Mouse (Mus musculus) embryonic facial prominence, embryonic 10.5 days (tissue): ENCODE results near the gene Krt83. TPM values are rescaled to one million over a fixed set of nuclear protein-coding genes. Genes with fewer than 3 reads are reported as not detected.

Source experiments
- DNase-seq: peaks from one replicate; pipeline ENCODE4 v3.0.0-alpha.2; 2017; ENCODE audit warnings: low spot score
- H3K27ac ChIP-seq: fragments of 300-500 bp; sonication (generic); replicated peaks from 2 replicates; pipeline ENCODE4 v1.5.1; 2016; ENCODE audit warnings: mild to moderate bottlenecking
- H3K27me3 ChIP-seq: fragments of 300-500 bp; sonication (generic); replicated peaks from 2 replicates; pipeline ENCODE4 v1.6.1; 2016; ENCODE audit warnings: low read depth, mild to moderate bottlenecking; ENCODE audit not compliant: poor library complexity, severe bottlenecking
- H3K36me3 ChIP-seq: fragments of 300-500 bp; sonication (generic); replicated peaks from 2 replicates; pipeline ENCODE4 v1.6.1; 2016; ENCODE audit warnings: mild to moderate bottlenecking, moderate library complexity
- H3K4me1 ChIP-seq: fragments of 300-500 bp; sonication (generic); 2 replicates; pipeline ENCODE4 v1.6.1; 2016
- H3K4me3 ChIP-seq: fragments of 300-500 bp; sonication (generic); 2 replicates; pipeline ENCODE4 v1.5.1; 2016; ENCODE audit warnings: mild to moderate bottlenecking, moderate library complexity
- H3K9me3 ChIP-seq: fragments of 300-500 bp; sonication (generic); 2 replicates; pipeline ENCODE4 v1.6.1; 2016; ENCODE audit warnings: mild to moderate bottlenecking
- WGBS: fragments of 180-500 bp; shearing (Covaris S2); methylation state at CpG from one replicate; pipeline ENCODE4 v1.1.7; 2016; 5-methylcytosine and 5-hydroxymethylcytosine counted together
- polyA plus RNA-seq: library from polyadenylated mRNA; unstranded; fragments of >200 nt; fragmentation: Nextera tagmentation; extraction: Ambion mirVana; gene quantifications from 2 replicates; pipeline ENCODE4 v1.2.1, GENCODE M21; 2016

Gene Krt83
- polyA plus RNA-seq, 1 experiment from 2014 or later = not detected

DNA sequence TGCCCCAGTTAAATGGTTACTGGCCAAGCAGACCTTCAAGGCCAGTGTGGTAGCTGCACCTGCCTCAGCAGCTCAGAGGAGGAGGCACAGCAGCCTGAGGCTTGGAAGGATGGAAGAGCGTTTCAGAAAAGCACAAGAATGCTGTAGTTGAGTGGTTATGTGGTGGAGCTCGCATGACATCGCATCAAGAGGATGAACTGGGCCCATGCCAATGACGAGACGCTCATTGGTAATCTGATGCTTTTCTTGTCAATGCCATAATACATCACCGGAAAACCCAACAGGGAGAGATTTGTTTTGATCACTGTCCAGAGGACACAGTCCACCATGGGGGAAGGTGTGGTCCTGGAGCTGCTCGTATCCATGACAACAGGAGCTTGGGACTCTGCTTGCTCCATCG, 4.0 kb upstream of the Krt83 start:
- Histone ChIP-seq H3K4me3 (no peak overlapping the region), H3K27me3 (no peaks in the 10 kb centered on the region), H3K27ac (no peak overlapping the region), H3K36me3 (no peaks in the 10 kb centered on the region), H3K4me1 (peaks cover 6% of the 10 kb centered on the region; the same call in 1 of the 2 replicates), H3K9me3 (no peaks in the 10 kb centered on the region)
- DNase-seq = no peak
- WGBS = 88% methylated on average over 8 of the region's 8 CpGs

DNA sequence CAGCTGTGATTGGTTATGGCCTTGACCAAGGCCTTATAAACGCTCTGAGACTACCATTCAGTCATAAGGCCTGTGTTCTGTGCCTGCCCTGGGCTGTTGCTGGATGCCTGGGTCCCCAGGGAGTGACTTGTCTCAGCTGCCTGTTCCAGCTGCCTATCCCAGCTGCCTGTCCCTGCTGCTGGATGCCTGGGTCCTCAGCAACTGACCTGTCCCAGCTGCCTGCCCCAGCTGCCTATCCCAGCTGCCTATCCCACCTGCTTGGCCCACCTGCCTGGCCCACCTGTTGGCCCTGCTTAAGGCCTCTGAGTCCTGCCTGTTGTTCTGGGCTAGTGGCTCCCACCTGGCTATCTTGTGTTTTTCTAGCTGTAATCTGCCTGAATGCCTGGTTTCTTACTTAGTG, 2.9 kb upstream of the Krt83 start:
- no peak for DNase-seq
- Histone ChIP-seq H3K4me3 (no peak overlapping the region), H3K27ac (no peak overlapping the region), H3K9me3 (no peaks in the 10 kb centered on the region), H3K36me3 (no peaks in the 10 kb centered on the region), H3K4me1 (peaks cover 6% of the 10 kb centered on the region; the same call in 1 of the 2 replicates), H3K27me3 (no peaks in the 10 kb centered on the region)
- WGBS = 55% methylated on average over 1 of the region's 1 CpGs

DNA sequence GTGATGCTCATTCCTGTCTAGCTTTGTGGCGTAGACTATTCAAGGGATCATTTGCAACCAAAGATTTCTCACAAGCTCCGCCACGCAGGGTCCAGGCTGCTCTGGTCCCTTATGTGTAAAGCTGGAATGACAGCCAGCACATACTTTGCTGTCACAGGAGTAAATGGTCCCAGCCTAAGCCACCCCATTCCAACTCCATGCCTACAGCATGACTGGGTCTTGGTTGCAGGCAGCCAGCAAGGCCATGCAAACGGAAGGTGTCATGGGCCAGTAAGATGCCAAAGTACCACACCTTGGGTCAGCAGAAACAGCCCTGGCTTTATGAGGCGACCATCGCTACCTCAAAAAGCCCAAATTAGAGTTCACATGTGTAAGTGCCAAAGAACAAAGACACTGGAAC, 2.4 kb upstream of the Krt83 start:
- H3K27me3 ChIP-seq = no peaks in the 10 kb centered on the region
- H3K36me3 ChIP-seq = no peaks in the 10 kb centered on the region
- no peaks in the 10 kb centered on the region for H3K9me3 ChIP-seq
- no peak overlapping the region for H3K4me3 ChIP-seq
- no peak for DNase-seq
- no peak overlapping the region for H3K27ac ChIP-seq
- peaks cover 6% of the 10 kb centered on the region; the same call in 1 of the 2 replicates for H3K4me1 ChIP-seq
- WGBS = 90% methylated on average over 6 of the region's 6 CpGs

DNA sequence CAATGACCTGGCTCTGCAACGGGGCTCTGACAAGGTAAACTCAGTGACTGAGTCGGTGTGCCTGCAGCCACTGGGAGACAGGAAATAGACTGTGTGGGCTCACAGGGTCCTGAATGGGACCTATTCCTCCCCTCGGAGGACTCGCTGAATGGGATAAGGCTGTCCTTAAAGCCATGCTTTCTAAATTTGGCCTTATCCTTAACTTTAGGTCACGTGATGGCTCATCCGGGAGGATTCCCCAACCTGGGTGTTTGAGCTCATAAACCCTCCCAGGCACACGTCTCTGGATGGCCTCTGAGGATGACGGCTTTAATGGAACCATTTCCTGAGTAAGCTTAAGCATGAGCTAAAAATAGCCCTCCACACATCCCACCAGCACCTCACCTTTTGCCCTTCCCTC, 1.4 kb upstream of the Krt83 start:
- Histone ChIP-seq H3K4me1 (peaks cover 6% of the 10 kb centered on the region; the same call in 1 of the 2 replicates), H3K4me3 (no peak overlapping the region), H3K27ac (no peak overlapping the region), H3K9me3 (no peaks in the 10 kb centered on the region), H3K36me3 (no peaks in the 10 kb centered on the region), H3K27me3 (no peaks in the 10 kb centered on the region)
- WGBS = 66% methylated on average over 8 of the region's 8 CpGs
- DNase-seq = no peak

DNA sequence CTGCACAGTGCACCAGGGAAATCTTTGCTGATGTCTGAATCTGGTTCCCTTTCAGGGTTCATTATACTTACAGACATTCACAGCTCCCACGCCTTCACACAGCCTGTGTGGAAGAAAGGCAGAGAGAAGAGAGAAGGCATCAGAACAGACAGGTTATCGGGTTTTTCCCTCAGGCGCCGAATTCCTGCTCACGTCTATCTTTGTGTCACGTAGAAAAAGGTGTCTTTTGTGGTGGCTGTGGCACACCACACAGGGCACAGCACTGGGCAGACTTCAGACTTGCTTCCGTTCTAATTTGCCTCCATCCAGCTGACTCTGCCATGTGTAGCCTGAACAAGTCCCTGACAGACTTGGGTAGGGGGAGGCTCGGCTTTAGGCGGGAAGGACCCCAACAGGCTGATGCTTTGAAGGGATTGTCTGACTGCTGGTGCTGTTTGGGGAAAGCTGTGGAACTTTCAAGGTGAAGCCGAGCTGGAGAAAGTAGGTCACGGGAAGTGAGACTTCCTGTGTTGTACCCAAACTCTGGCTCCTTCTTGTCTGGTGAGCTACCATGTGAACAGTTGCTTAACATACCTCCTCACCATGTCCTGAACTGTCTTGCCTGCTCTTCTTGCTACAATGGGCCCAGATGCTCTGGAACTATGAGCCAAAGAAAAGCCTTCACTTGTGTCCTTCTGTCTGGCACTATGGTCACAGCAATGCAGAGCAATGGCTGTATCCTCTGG, 5.2 kb downstream of the Krt83 start:
- no peaks in the 10 kb centered on the region for H3K36me3 ChIP-seq
- peaks cover 11% of the 10 kb centered on the region; the same call in 1 of the 2 replicates for H3K4me1 ChIP-seq
- no peak for DNase-seq
- no peaks in the 10 kb centered on the region for H3K9me3 ChIP-seq
- WGBS = 77% methylated on average over 11 of the region's 11 CpGs
- peaks cover 4% of the 10 kb centered on the region; the same call in 1 of the 2 replicates for H3K27me3 ChIP-seq
- no peak overlapping the region for H3K4me3 ChIP-seq
- no peak overlapping the region for H3K27ac ChIP-seq

DNA sequence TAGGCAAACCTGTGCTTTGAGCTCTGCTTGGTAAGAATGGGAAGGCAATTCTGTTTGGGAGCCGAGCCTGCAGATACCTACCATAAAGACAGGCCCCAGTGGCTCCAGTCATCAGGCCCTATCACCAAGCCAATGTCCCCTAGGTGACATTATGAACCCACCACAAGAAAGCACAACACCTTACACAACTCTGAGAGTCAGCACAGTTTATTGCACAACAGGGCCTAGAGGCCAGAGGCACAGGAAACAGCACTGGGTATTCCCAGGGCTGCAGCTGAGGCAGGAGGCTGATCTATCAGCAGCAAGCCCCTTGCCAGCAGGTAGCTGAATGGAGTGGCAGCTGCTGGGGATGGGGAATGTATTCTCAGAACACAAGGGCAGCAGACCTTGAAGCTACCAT, 6.4 kb downstream of the Krt83 start:
- no peak overlapping the region for H3K4me3 ChIP-seq
- no peaks in the 10 kb centered on the region for H3K36me3 ChIP-seq
- WGBS = 86% methylated on average over 1 of the region's 1 CpGs
- peaks cover 11% of the 10 kb centered on the region for H3K27me3 ChIP-seq
- peaks cover 11% of the 10 kb centered on the region; the same call in 1 of the 2 replicates for H3K4me1 ChIP-seq
- peak overlapping the region; percentile 15; the same call in 1 of the 2 replicates for H3K27ac ChIP-seq
- no peaks in the 10 kb centered on the region for H3K9me3 ChIP-seq
- DNase-seq = no peak

DNA sequence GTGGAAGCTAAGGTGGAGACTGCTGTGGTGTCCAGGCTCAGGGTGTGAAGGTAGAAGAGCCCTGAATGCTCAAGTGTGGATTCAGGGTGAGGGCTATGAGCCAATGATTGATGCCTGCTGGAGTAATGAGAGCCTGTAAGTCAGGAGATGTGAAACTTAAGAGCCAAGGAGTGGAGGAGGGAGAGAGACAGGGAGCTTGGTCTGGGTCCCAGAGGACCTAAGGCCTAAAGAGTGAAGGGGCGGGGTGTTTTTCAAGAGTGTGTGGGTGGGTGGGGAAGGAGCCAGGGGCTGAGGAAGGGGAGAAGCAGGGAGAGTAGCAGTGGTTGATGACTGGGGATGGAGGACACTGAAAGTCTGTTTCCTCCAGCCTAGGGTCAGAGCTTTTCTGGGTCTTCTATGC, 7.7 kb downstream of the Krt83 start:
- H3K9me3 ChIP-seq = no peaks in the 10 kb centered on the region
- DNase-seq = no peak
- 86% methylated on average over 1 of the region's 1 CpGs for WGBS
- H3K27ac ChIP-seq = no peak overlapping the region
- peaks cover 22% of the 10 kb centered on the region for H3K4me1 ChIP-seq
- peaks cover 24% of the 10 kb centered on the region for H3K27me3 ChIP-seq
- no peak overlapping the region for H3K4me3 ChIP-seq
- H3K36me3 ChIP-seq = no peaks in the 10 kb centered on the region

DNA sequence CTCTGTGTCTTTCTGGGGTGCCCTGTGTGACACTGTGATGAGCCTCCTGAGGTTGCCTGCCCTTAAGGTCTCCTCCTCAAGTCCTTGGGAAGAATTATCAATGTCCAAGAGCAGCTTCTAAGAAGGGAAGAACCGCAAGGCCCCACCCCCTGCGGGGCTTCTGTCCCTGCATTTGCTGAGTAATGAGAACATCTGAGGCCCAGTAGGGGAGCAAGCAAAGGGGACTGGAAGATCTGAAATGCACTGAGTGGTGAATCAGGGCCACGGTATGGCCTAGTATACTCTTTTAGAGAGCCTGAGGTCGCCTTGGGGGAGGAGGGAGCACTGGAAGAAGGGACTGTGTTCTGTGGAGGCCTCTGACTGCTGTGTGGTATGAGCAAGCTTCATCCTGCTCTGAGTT, 9.3 kb downstream of the Krt83 start:
- 42% methylated on average over 4 of the region's 4 CpGs for WGBS

DNA sequence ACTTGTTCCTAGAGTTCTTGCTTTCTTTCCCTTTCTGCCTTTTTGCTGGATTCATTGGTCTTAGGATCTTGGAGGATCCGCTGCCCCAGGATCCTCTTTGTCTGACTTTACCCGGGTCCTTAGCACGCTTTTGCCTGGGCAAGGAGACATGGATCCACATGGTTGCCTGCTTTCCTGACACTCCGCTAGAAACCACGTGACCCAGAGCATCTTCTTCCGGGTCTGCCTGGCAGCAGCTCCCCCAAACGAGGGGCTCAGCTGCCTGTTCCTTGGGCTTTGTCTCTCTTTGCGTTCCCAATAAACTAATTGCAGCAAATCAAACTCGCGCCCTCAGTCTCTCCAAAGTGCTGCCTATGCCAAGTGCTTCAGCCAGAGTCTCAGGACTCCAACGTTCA, 11.6 kb downstream of the Krt83 start:
- DNase-seq = peak; percentile 21
- Histone ChIP-seq H3K4me3 (peak overlapping the region; percentile 51), H3K27ac (peak overlapping the region; percentile 57; the same call in 1 of the 2 replicates), H3K4me1 (peaks cover 22% of the 10 kb centered on the region), H3K9me3 (no peaks in the 10 kb centered on the region), H3K36me3 (no peaks in the 10 kb centered on the region), H3K27me3 (peaks cover 38% of the 10 kb centered on the region)
- 36% methylated on average over 11 of the region's 11 CpGs for WGBS

More for the DNA sequence above, 9.3 kb downstream of the Krt83 start:
- Histone ChIP-seq H3K27ac (no peak overlapping the region), H3K27me3 (peaks cover 36% of the 10 kb centered on the region), H3K4me1 (peaks cover 22% of the 10 kb centered on the region), H3K4me3 (no peak overlapping the region), H3K36me3 (no peaks in the 10 kb centered on the region), H3K9me3 (no peaks in the 10 kb centered on the region)
- no peak for DNase-seq

DNA sequence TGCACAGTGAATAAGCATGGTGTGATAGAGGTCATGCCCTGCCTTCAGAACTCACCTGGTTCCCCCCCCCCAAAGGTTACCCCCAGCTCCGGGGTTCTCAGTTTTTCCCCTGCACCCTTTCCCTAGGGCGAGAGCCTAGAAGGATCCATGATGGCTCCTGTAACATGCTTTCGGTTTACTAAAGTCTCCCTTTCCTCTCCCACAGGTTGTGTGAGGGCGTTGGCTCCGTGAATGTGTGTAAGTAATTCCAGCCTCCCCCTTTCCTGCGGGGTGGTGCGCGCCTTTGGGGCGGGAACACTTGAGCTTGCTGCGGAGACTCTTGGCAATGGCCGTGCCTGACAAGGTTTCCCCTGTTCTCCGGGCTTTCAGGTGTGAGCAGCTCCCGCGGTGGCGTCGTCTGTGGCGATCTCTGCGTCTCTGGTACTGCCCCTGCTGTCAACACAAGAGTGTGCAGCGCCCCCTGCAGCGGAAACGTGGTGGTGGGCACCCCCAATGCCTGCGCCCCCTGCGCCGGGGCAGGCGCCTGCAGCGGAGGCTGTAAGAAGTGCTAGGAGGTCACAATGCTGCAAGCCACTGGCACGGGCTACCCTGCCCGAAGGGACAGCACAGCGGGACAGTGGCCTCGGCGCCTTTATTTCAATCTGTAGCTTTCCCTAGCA, 12.2 kb downstream of the Krt83 start:
- WGBS = 10% methylated on average over 31 of the region's 31 CpGs
- Histone ChIP-seq H3K4me1 (peaks cover 19% of the 10 kb centered on the region), H3K4me3 (peak overlapping the region; percentile 51), H3K27me3 (peaks cover 40% of the 10 kb centered on the region), H3K27ac (peak overlapping the region; percentile 57; the same call in 1 of the 2 replicates), H3K36me3 (no peaks in the 10 kb centered on the region), H3K9me3 (no peaks in the 10 kb centered on the region)
- peak; percentile 79 for DNase-seq

DNA sequence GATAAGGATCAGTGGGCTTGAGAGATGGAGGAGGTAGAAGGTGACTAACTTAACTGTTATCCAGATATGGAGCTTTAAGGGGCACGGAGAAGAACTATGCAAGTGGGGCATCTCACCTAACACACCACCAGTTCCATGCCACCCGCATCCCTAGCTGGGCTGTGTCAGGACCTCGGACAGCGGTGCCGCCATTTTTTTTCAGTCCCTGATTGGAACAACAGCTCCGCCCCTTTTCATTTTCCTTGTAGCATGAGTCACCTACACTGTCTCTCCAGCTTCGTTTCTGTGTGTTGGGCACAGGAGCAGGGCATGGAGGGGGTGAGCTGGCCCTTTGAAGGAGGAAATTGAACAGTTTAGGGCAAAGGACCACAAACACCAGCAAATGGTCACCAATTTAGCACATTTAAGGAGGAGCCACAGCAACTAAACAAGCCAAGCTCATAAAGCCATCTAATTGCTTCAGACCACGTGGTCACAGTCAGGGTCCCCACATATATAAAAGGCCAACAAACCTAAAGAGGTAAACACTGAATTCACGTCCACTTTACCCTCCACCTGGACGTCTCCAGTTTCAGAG, 18.3 kb downstream of the Krt83 start, which contains the start of gene Krt86:
Gene Krt86 (plus strand): TSS at position 527 of the 577 bp plus-strand sequence.
- Histone ChIP-seq H3K9me3 (no peaks in the 10 kb centered on the region), H3K36me3 (no peaks in the 10 kb centered on the region), H3K4me1 (no peaks in the 10 kb centered on the region), H3K27ac (no peak within 1 kb of the TSS), H3K27me3 (peaks cover 11% of the 10 kb centered on the region; the same call in 1 of the 2 replicates), H3K4me3 (no peak within 1 kb of the TSS)
- peak; percentile 77 for DNase-seq
- 40% methylated on average over 10 of the region's 10 CpGs for WGBS

DNA sequence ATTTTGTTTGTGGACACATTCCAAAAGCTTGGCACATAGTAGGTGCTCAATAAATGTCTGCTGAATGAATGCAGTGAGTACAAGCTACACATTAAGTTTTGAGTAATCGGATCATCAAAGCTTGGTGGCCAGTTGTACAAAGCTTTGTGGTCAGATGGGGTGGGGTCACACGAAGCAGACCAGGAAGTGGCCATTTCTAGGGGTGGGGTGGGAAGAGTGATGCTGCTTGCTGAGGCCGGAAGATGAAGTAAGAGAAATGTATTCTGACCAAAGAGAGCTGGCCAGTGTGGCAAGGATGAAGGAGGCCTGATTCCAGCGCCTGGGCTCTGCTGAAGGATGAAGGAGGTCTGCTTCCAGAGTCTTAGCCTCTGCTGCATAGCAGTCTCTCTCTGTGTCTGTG, 22.2 kb downstream of the Krt83 start:
- Histone ChIP-seq H3K4me1 (no peaks in the 10 kb centered on the region), H3K36me3 (no peaks in the 10 kb centered on the region), H3K9me3 (no peaks in the 10 kb centered on the region), H3K27me3 (no peaks in the 10 kb centered on the region), H3K4me3 (no peak overlapping the region), H3K27ac (no peak overlapping the region)
- no peak for DNase-seq
- 85% methylated on average over 4 of the region's 4 CpGs for WGBS
